Mouse (Mus musculus) left cerebral cortex, adult 18-20 months (tissue): ENCODE results near the gene Ankzf1. TPM values are rescaled to one million over a fixed set of nuclear protein-coding genes. Genes with fewer than 3 reads are reported as not detected.

Experiments used
- DNase-seq, 2 experiments: peaks; one replicate each; pipeline ENCODE4 v3.0.0; 2021 to 2022; ENCODE audit warnings: low spot score in 2 of 2, mixed read lengths in 1 of 2
- total RNA-seq, 2 experiments: library from RNA; stranded (reverse); gene quantifications; 2 replicates each; pipeline ENCODE4 v1.2.3; 2021

Gene Ankzf1
- total RNA-seq, 2 experiments from 2014 or later: 24.4 to 27.0 TPM

DNA sequence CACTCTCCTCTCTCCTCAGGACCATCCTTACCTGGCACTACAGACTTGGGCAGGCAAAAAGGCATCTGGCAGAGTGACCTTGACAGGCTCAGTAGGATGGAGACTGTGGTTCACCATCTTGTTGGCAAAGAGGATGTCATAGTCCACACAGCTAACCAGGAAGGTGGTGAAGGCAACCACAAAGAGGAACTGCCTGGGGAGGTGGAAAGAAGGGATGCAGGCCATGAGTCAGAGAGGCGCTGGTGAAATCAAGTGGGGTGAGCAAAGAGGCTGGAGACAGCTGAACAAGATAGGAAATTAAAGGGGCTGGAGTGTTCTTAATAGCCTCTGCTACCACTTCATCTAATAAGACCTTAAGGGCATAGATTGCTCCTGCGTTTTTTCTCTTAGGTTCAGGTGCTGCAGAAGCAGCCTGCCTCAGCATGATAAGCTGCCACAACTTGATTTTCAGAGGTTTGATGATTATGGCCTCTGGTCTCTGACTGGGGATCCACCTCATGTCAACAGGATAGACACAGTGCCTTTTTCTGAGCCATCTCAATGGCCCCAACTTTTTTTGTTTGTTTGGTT lies 4.0 kb upstream of the Ankzf1 start:
- DNase-seq: no peak

DNA sequence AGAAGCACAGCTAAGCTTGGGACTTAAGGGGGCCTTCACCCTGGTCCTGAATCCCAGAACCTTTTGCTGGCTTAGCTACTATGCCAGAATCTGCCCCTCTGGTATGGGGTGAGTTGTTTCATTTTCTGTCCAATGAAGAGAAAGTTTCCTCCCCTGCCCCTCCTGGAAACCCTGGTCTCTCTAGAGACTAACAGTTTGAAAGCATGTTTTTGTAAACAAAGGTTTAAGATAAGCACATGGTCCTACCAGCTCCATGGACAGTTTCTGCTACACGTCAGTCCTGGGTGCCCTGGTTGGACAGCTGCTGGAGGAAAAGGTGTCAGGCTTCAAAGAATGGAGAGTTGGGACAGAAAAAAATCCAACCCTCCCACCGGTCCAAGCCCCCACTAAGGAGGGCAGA lies 1.4 kb upstream of the Ankzf1 start:
- no peak for DNase-seq

DNA sequence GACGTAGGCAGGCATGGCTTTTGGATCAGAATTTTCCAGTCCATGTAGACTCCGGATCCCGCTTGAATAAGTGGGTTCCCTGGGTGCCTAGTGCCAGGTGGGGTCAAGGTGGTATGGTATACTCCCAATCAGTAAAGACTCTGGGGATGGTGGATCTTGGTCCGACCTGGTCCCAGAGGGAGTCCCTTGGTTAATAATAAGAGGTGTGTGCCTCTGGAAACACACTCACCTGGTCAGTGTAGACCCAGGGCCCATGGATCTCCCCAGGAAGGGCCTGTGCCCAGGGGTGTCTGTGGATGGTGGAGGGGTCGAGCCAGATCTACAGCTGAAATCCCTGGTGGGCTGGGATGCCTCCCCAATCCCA lies 711 bp upstream of the Ankzf1 start:
- no peak for DNase-seq

DNA sequence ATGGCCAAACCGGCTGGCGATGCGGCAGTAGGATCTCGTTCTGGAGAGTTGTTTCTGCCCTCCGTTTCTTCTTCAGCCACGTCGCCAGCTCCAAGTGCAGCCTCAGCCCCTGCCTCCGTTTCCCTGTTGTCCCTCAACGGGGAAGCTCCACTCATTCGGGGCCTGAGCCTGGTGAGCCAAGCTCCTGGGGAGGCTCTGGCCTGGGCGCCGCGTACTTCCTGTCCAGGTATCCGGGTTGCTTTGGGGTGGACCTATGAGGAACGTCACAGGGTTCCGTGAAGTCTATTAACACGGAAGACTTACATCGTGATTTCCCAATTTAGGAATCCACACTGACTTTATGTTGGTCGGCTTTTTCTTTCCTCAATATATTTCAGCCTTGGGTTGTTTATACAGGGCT lies 501 bp downstream of the Ankzf1 start:
- no peak for DNase-seq

DNA sequence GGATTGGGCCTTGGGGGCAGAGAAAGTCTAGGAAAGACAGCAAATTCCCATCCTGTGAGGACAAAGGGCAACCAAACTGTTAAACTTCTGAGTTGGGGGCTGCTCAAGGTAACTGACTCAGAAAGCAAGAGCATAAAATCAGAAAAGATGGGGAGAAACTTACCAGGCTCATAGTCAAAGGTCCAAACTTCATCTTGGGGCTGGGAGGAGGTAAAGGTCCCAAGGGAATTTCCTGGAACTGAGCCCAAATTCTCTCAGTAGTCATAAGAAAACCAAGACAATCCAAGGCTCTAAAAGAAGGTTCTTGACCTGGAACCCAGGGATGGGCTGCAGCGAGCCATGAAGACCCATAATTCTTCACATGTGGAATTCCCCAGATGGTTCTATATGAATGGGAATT lies 9.3 kb downstream of the Ankzf1 start:
- DNase-seq: no peak

DNA sequence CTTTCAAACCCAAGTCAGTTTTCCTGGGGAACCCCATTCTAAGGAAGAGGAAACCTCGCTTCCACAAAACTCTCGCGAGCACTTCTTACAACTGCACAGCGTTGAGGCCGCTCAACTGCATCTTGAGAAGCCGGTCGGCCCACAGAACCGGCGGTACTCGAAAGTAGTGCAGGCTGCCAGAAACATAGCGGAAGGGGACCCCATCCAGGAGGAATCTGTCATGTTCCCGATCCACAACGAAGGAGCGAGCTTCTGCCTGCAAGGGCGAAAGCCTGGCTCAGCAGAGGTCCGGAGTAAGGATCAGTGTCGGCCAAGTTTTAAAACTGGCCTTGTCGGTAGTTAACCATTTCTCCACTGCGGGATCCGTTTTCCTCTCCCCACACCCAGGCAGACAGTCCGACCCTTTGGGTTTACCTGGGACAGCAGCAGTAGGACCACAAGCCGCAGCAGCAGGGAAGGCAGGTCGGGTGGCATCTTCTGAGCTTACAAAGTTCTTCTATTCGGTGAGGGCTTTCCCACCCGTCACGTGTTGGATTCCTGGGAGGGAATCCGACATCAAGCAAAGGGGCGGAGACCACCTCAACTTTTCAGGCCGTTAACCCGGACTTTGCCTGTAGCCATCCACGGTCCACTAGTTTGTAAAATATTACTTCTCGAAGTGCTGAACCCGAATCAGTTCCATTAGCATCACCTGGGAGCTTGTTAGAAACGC lies 17.2 kb downstream of the Ankzf1 start:
- no peak for DNase-seq

DNA sequence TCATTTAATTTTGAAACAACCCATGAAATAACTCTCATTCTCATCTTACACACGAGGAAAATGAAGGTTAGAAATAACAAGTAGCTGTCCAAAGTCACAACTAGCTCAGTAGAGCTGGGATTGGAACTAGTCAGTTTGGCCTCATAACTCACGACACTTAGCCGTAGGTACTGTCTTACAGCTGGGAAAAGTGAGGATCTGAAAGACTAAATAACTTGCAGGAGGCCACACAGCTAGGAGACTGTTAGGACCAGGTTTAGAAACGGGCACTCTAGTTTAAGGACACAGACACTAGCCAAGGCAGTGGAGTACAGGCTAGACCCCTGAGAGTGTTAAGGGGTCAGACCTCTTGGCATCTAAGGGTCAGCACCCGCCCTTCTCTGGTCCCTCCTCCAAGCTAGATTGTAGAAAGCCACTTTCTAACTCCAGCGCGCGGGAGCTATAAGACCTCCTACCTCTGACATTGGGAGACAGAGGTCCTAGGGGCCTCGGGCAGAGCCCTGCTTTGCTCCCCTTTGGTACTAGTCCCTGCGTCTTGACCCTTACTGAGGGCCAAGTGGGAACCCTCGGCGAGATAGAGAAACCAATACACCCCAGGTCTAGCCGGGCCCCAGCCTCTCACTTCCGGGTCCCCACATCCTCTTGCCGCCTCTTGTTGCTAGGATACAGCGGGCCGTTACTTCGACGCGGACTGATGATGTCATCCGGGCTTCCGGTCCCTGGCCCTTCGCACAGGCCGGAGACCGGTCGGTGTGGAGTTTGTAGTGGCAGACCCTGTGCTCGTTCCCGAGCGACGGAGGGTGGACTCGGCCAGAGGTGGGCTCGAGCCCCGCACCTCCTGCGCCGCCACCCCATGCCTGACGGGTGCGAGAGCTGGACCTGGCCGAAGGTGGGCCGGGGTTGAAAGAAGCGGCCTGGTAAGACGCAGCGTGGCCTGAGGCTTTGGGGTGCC lies 18.5 kb downstream of the Ankzf1 start, which contains the start of the genes Glb1l and Stk16:
TSS of gene Glb1l (minus strand) at position 678 of the 952 bp plus-strand sequence.
TSS of gene Stk16 (plus strand) at position 703 of the 952 bp plus-strand sequence.
- DNase-seq: peak; percentile 98

DNA sequence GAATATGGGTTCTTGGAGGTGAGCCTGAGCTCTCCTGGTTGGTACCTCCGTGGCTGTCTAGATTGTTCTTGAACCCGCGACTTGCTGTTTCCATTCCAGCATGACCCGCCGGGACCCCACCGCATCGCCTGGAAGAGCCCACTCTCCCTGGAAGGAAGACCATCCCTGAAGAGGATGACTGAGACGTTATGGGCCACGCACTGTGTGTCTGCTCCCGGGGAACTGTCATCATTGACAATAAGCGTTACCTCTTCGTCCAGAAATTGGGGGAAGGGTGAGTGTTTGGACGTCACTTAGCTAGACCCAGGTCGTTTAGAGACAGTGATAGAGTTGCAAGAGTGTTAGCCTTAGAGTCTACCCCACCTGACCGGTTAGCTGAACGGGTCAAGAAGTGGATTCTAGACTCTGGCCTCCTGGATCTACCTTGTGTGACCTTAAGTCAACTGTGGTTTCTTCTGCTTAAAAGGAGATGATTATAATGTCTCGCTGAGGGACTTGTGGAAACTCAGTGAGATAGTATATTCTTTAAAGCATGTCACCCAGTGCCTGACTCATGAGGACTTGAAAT lies 19.3 kb downstream of the Ankzf1 start:
- DNase-seq: no peak

DNA sequence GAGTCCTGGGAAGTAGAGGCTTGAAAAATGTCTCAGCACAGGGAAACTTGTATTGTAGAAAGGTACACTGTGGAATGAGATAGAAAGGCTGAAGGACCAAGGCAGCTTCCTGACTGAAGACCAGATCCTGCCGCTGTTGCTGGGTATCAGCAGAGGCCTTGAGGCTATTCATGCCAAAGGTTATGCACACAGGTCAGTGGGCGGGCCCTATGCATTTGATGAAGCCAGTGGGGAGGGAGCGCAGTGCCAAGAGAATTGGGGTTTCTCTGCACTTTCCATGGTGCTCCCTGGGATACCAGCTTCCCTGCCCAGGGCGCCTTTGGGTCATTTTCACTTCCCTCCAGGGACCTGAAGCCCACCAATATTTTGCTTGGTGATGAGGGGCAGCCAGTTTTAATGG lies 20.6 kb downstream of the Ankzf1 start:
- DNase-seq: no peak

DNA sequence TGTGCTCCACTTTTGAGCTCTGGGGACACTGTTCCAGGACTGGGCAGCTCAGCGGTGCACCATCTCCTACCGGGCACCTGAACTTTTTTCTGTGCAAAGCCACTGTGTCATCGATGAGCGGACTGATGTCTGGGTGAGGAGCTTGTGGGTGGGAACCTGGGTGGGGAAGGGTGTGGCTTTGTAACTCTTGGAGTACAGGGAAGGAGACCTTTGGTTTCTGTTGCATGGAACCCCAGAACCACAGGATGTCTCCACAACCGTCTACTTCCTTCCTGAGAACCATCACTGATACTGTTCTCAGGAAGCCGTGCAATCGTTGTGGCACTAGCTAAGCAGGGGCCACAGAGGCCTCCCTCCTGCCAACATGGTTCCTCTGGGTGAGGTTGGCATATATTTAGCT lies 21.1 kb downstream of the Ankzf1 start:
- no peak for DNase-seq

DNA sequence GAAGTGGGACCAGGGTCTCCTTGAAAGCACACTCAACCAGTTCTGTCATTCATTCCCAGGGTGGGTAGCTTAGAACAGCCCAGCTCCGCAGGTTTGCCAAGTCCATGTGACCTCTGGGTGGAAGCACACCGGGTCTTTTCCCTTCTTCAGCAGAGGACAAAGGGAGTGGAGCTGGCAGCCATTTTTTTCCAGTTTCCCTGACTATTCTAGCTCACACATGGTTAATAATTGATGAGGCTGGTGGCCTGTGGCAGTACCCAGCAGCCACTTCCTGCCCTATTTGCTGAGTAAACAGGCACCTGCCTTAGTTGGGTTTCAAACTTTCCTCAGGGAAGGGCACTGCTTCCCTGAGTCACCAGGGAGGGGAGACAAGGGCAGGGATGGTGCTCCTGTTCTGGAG lies 22.5 kb downstream of the Ankzf1 start:
- DNase-seq: no peak

DNA sequence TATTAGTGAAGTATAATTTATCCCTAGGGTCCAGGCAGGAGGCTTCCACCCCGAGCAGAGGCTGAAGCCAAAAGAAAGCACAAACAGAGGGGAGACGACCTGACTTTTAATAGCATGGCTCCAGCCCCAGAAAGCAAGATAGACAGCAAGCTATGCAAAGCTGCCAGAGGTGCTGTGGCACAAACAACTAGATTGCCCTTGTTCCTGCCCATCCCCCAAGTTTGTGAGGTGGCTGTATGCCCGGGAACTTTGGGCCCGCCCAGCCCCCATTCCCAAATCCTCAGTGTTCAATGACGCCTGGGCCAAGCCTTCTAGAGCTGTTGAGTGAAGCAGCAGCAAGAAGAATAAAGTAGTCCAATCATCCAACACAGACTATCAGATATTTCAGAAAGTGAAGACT lies 22.9 kb downstream of the Ankzf1 start:
- DNase-seq: peak in 1 of 2 experiments; percentile 54

DNA sequence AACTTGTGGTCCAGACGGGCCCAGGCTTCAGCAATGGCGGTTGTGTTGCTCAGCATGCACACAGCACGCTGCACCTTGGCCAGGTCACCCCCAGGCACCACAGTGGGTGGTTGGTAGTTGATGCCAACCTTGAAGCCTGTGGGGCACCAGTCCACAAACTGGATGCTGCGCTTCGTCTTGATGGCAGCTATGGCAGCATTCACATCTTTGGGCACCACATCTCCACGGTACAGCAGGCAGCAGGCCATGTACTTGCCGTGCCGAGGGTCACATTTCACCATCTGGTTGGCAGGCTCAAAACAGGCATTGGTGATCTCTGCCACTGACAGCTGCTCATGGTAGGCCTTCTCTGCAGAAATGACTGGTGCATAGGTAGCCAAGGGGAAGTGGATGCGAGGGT lies 23.8 kb downstream of the Ankzf1 start:
- DNase-seq: no peak

DNA sequence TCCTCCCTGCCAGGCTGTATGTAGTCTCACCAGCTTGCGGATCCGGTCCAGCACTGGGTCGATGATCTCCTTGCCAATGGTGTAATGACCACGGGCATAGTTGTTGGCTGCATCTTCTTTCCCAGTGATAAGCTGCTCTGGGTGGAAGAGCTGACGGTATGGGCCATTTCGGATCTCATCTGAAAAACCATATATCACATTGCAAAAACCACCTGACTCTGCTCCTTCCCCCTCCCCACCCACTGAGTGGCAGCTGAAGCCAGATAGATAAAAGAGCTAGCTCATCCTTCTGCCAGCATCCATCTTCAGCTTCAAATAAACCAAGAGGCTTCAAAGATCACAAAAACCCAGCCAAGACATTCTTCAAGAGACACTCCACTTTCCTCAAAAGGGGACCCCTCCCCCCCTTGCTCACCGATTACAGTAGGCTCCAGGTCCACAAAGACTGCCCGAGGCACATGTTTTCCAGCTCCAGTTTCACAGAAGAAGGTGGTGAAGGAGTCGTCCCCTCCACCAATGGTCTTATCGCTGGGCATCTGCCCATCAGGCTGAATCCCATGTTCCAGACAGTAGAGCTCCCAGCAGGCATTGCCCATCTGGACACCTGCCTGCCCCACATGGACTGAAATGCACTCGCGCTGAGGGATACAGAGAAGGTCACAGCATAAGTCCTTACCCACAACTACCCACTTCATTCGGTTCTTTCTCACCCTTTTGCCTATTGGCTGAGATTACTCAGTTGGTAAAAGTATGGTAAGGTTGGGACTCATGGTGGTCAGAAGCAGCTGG lies 25.0 kb downstream of the Ankzf1 start:
- DNase-seq: no peak

DNA sequence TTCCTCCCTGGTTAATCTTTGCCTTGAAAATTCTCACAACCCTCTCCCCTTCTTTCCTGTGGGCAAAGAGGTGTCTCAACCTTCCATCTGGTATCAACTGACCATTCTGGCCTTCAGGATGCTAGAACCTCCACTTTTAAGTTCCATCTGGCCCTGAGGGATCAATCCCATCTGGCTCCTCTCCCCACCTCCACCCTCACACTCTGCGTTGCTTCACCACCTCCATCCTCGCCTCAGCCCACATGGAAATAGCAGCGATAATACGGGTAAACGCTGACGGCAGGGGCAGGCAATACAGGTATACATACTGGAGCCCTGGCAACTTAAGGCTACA lies 25.9 kb downstream of the Ankzf1 start:
- DNase-seq: peak in 1 of 2 experiments; percentile 44

DNA sequence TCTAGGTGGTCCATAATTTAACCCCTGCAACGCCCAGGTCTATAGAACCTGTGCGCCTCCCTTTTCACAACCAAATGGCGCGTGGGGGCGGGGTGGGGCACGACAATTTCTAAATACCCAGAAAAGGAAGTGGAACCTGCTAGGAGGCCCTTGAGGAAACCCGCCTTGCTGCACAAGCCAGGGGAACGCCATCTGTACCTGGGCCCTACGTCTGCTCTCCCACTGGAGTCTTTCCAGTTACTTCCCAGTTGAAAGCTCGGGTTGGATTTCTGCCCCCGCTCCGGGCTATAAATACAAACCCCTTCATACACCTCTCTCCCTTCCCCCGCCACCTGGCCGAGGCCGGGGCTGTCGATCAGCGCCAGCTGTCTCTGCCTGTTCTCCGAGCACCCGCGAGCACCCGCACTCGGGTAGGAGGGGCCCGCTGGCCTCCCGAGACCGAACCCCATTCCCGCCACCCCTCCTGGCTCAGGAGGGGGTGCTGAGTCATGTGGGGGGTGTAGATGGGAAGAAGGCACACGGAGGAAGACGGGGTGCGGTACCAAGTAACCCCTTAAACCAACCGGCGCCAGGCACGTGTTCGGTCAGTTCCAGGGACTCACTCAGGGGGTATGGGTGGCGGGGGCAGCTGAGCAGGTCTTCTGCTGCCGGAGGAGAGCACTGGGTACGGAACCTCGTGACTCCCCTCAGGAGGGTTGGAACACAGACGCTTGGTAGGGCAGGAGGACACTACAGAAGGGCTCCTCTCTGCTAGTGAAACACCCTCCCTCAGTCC lies 26.5 kb downstream of the Ankzf1 start:
- DNase-seq: peak; percentile 61 to 74

DNA sequence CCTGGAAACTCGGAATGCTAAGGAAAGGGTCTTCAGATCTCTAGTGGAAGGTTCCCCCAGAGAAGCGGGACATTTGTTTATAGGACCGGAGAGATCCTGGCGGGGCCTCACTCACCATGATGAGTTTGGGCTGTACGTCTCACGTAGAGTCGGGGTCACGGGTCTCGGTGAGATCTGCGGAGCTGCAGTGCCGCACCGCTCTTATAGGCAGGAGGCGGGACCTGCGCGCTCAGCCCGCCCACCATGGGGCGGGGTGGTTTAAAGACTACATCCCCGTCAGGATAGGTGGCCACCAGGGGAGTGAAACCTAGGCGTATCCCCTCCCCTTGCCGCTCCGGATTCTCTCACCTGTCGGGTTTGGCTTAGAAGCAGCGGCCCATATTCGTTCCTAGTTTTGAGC lies 27.1 kb downstream of the Ankzf1 start:
- peak; percentile 92 to 95 for DNase-seq

DNA sequence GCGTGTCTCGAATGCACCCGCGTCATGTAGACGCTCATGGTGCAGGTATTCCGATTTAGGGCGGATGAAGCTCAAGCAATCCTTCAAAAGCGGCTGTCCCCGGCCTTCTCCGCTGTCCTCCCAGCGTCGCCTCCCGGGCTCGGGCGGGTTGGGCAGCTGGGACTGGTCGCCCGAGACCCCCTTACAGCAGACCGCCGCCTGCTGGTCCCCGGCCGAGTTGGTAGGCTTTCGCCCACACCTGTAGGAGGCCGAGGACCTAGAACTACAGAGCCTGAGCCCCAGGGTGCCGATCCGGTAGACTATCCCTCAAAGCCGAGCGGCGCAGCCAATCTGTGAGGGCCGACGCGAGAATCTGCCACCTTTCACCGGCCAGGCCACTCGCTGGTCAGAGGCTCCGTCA lies 27.6 kb downstream of the Ankzf1 start, which contains the start of gene Tuba4a:
TSS of gene Tuba4a (minus strand) at position 335 of the 400 bp plus-strand sequence.
- DNase-seq: no peak

DNA sequence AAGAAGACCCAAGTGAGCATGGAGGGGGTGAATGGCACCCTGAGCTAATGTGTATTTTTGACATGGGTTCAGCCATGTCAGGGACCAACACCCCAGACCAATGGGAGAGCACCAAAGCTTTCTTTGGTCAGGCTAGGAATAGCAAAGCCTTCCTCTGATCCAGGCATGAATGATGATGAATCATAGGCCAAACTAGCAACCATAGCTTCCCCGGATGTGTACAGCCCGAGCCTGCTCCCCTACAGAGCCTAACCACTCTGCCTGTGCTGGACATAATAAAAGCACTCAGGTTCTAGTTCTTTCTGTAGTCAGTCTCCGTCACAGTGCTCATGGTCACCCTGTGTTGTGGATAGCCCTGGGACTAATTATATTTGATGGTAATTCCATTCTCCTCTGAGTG lies 29.6 kb downstream of the Ankzf1 start:
- no peak for DNase-seq

DNA sequence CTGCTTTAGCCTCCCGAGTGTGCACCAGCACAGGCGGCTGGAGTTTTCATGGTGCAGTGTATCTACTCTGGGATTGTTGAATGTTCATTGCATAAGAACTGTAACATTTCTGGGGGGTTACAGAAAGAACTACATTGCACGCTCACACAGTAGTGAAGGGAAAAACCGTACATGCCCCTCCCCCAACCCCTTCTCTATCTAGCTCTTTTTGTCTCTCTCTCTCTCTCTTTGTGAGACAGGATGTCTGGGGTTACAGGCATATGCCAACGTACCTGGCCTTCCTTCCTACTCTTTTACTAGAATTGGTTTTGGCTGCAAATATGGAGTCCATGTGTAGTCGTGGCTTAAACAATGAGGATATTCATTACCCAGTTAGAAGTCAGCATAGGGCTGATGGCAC lies 31.0 kb downstream of the Ankzf1 start:
- no peak for DNase-seq
